Mouse (Mus musculus): Measurements from ENCODE around the gene Arfgap1.

DNA sequence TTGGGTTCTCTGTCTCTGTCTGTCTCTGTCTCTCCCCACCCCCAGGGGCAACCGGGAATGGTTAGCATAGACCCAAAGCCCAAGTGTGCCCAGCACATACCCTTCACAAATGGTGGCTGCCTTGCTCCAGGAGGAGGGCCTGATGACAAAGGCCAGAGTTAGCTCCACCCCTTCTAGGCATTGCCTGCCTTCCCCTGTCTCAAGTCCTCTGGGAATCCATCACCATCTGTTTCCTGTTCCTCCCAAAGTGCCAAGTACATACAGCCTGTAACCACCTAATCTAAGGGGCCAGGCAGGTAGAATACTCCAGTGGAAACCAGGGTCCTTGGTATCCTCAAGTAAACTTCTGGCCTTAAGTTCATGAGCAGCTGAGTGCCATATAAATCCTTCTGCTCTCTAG lies 34.6 kb upstream of the Arfgap1 start:
- no peak for TF ChIP-seq CTCF (IDR thresholded peaks at IDR 0.05; ENCODE audit: insufficient read depth, low read length)
- TF ChIP-seq POLR2A (IDR thresholded peaks at IDR 0.05; ENCODE audit: borderline replicate concordance, extremely low read depth, low read depth, low read length): no peak
